21 mouse cellular contexts compared by ENCODE assay signal in the genomic region with DNA sequence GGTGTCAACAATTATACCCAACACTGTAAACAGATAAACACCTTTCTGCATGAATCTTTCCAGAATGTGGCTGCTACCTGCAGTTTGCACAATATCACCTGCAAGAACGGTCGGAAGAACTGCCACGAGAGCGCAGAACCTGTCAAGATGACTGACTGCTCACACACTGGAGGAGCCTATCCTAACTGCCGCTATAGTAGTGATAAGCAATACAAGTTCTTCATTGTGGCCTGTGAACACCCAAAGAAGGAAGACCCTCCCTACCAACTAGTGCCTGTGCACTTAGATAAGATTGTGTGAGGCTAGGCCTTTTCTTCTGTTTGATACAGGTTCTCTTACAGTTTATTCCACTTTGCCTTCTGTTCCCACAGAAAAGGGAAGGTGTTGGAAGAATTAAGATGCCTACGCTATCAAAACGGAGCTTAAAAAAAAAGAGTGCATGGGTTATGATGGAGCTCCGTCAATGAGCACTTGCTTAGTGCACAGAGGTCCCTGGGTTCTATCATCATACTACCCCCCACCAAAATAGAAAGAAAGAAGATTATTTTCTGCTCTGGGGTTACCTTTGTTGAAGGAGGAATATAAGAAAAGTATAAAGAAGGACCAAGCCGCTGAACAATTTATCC. TPM values are rescaled to one million over a fixed set of nuclear protein-coding genes. Genes with fewer than 3 reads are reported as not detected.
A peak's percentile ranks its signal among the peaks of the same experiment; 100 is the strongest.
DNase-seq lines count a peak whose midpoint lies in the region; ATAC-seq and TF ChIP-seq lines count a peak whose summit lies in the region.
"Had no signal": no experiment of that assay in that cellular context is flagged by ENCODE, and none has a peak within 500 bp of the region (broad histone marks: within the 10 kb centered on the region; RNA-seq: fewer than 3 reads in every experiment).

No protein-coding gene starts in this region.

- H3K27me3 ChIP-seq in liver, embryonic 15.5 days = no peaks in the 10 kb centered on the region
- no peaks in the 10 kb centered on the region for H3K27me3 ChIP-seq in stomach, embryonic 15.5 days (replicated peaks)
- no peaks in the 10 kb centered on the region for H3K27me3 ChIP-seq in cerebellum, adult 2 months (ENCODE audit: control insufficient read depth, insufficient read depth, low read length)
- H3K27me3 ChIP-seq in forebrain, embryonic 10.5 days (ENCODE audit: poor library complexity, severe bottlenecking) = no peaks in the 10 kb centered on the region
- H3K27me3 ChIP-seq: limb, embryonic 12.5 days; Patski had no signal

- ATAC-seq in erythroblast, adult 5-6 weeks (replicated peaks; ENCODE audit: low FRiP score, poor library complexity, severe bottlenecking) = peak; percentile 70
- ATAC-seq in liver, embryonic 15.5 days (ENCODE audit: insufficient read depth) = peak; percentile 81
- ATAC-seq in stomach, embryonic 15.5 days (ENCODE audit: insufficient read depth, low FRiP score, low read depth) = peak; percentile 84; the same call in 1 of the 2 replicates
- ATAC-seq: CD4-positive, CD25-positive, alpha-beta regulatory T cell, adult 4 months; Patski had no signal

- H3K36me3 ChIP-seq in liver, embryonic 15.5 days (replicated peaks) = no peaks in the 10 kb centered on the region
- no peaks in the 10 kb centered on the region for H3K36me3 ChIP-seq in stomach, embryonic 15.5 days
- no peaks in the 10 kb centered on the region for H3K36me3 ChIP-seq in forebrain, embryonic 10.5 days (replicated peaks)
- H3K36me3 ChIP-seq: embryonic facial prominence, embryonic 10.5 days; hindbrain, embryonic 10.5 days; limb, embryonic 12.5 days had no signal

- H3K9me3 ChIP-seq in liver, embryonic 15.5 days (replicated peaks) = no peaks in the 10 kb centered on the region
- H3K9me3 ChIP-seq in stomach, embryonic 15.5 days = no peaks in the 10 kb centered on the region
- no peaks in the 10 kb centered on the region for H3K9me3 ChIP-seq in forebrain, embryonic 10.5 days
- H3K9me3 ChIP-seq: embryonic facial prominence, embryonic 10.5 days; limb, embryonic 12.5 days had no signal

- WGBS in liver, embryonic 15.5 days (ENCODE audit: insufficient replicate concordance) = 20% methylated on average over 9 of the region's 9 CpGs
- WGBS in stomach, embryonic 15.5 days = 70% methylated on average over 9 of the region's 9 CpGs
- 92% methylated on average over 9 of the region's 9 CpGs for WGBS in cerebellum, adult 2 months
- 91% methylated on average over 9 of the region's 9 CpGs for WGBS in forebrain, embryonic 10.5 days

- peak overlapping the region; percentile 95 for H3K27ac ChIP-seq in liver, embryonic 15.5 days (replicated peaks)
- H3K27ac ChIP-seq in stomach, embryonic 15.5 days = no peak overlapping the region
- no peak overlapping the region for H3K27ac ChIP-seq in cerebellum, adult 2 months (ENCODE audit: insufficient read depth, low read length)
- no peak overlapping the region for H3K27ac ChIP-seq in forebrain, embryonic 10.5 days
- H3K27ac ChIP-seq: embryonic facial prominence, embryonic 10.5 days; hindbrain, embryonic 10.5 days; limb, embryonic 12.5 days had no signal

- TF ChIP-seq CTCF in cerebellum, adult 2 months (IDR thresholded peaks at IDR 0.05; ENCODE audit: borderline replicate concordance, insufficient read depth, low read depth, low read length) = no peak

- H3K9ac ChIP-seq in liver, embryonic 15.5 days = peak overlapping the region; percentile 54
- no peak overlapping the region for H3K9ac ChIP-seq in stomach, embryonic 15.5 days
- H3K9ac ChIP-seq: limb, embryonic 12.5 days had no signal

- peak; percentile 46 for DNase-seq in spleen, postnatal 10 days (ENCODE audit: low spot score in 2 of 2)
- no peak for DNase-seq in spleen, adult 12 weeks (ENCODE audit: low spot score)
- DNase-seq in cerebellum, adult 2 months = no peak
- DNase-seq in kidney, postnatal 4 days = no peak
- no peak for DNase-seq in forebrain, embryonic 10.5 days (ENCODE audit: extremely low spot score, low spot score)
- DNase-seq: cerebellum, postnatal 10 days; kidney, adult 2 months; retina, postnatal 1 day had no signal

- peaks cover 74% of the 10 kb centered on the region for H3K4me1 ChIP-seq in liver, embryonic 15.5 days (replicated peaks)
- H3K4me1 ChIP-seq in stomach, embryonic 15.5 days = no peaks in the 10 kb centered on the region
- no peaks in the 10 kb centered on the region for H3K4me1 ChIP-seq in cerebellum, adult 2 months (ENCODE audit: control insufficient read depth, insufficient read depth, low read length)
- H3K4me1 ChIP-seq in forebrain, embryonic 10.5 days = no peaks in the 10 kb centered on the region
- H3K4me1 ChIP-seq: hindbrain, embryonic 10.5 days; limb, embryonic 12.5 days had no signal

- H3K4me2 ChIP-seq in liver, embryonic 15.5 days = peak overlapping the region; percentile 74
- H3K4me2 ChIP-seq in stomach, embryonic 15.5 days = no peak overlapping the region
- H3K4me2 ChIP-seq: limb, embryonic 12.5 days had no signal

- no peak for TF ChIP-seq POLR2A in cerebellum, adult 2 months (IDR thresholded peaks at IDR 0.05; ENCODE audit: borderline replicate concordance, insufficient read depth, low read length)

- H3K4me3 ChIP-seq in liver, embryonic 15.5 days (replicated peaks) = peak overlapping the region; percentile 47
- H3K4me3 ChIP-seq in stomach, embryonic 15.5 days (replicated peaks) = no peak overlapping the region
- H3K4me3 ChIP-seq in cerebellum, adult 2 months (replicated peaks; ENCODE audit: insufficient read depth, low read depth, low read length) = no peak overlapping the region
- H3K4me3 ChIP-seq in forebrain, embryonic 10.5 days = no peak overlapping the region
- H3K4me3 ChIP-seq: embryonic facial prominence, embryonic 10.5 days; hindbrain, embryonic 10.5 days; limb, embryonic 12.5 days had no signal

RNA-seq across cellular contexts. Expression of a gene that starts 6.7 kb away (rescaled TPM):
- 8.1 and 47.2 TPM in 2 replicates for total RNA-seq in erythroblast, adult 5-6 weeks (2015; ENCODE audit: low replicate concordance)
- total RNA-seq in erythroblast, adult 5-6 weeks (2017; ENCODE audit: low replicate concordance) = 9.5 and 15.7 TPM in 2 replicates
- polyA plus RNA-seq in liver, embryonic 15.5 days (2015; fragmentation: Nextera tagmentation; extraction: Ambion mirVana) = 3.3 and 5.1 TPM in 2 replicates
- 2.8 and 3.1 TPM in 2 replicates for polyA plus RNA-seq in stomach, embryonic 15.5 days (2015; fragmentation: Nextera tagmentation; extraction: Ambion mirVana)
- polyA plus RNA-seq in cerebellum, adult 2 months (2012; rRNA removed) = 0.61 and 0.81 TPM in 2 replicates
- polyA plus RNA-seq in forebrain, embryonic 10.5 days (2016; fragmentation: Nextera tagmentation; extraction: Ambion mirVana) = 0.26 and 0.30 TPM in 2 replicates
- total RNA-seq: left cerebral cortex, adult 18-20 months had no signal
- polyA plus RNA-seq: embryonic facial prominence, embryonic 10.5 days; forebrain, embryonic 11.5 days; hindbrain, embryonic 10.5 days; neural tube, embryonic 14.5 days; Patski had no signal

RNA-seq across cellular contexts. Expression of a gene that starts 16.2 kb away (rescaled TPM):
- 2.1 TPM in 1 of 2 replicates, not detected in the other for total RNA-seq in erythroblast, adult 5-6 weeks (2015; ENCODE audit: low replicate concordance)
- not detected in 2 replicates for total RNA-seq in erythroblast, adult 5-6 weeks (2017; ENCODE audit: low replicate concordance)
- 0.12 and 0.39 TPM in 2 replicates for polyA plus RNA-seq in liver, embryonic 15.5 days (2015; fragmentation: Nextera tagmentation; extraction: Ambion mirVana)
- polyA plus RNA-seq in stomach, embryonic 15.5 days (2015; fragmentation: Nextera tagmentation; extraction: Ambion mirVana) = 57.6 and 62.8 TPM in 2 replicates
- polyA plus RNA-seq in cerebellum, adult 2 months (2012; rRNA removed) = 3.3 and 4.1 TPM in 2 replicates
- not detected in 2 replicates for polyA plus RNA-seq in forebrain, embryonic 10.5 days (2016; fragmentation: Nextera tagmentation; extraction: Ambion mirVana)
- total RNA-seq: monocyte, adult 5-6 weeks had no signal
- polyA plus RNA-seq: CD4-positive, CD25-positive, alpha-beta regulatory T cell, adult 4 months; embryonic facial prominence, embryonic 10.5 days; forebrain, embryonic 11.5 days; hindbrain, embryonic 10.5 days; limb, embryonic 12.5 days; Patski had no signal

RNA-seq across cellular contexts. Expression of a gene that starts 16.2 kb away (rescaled TPM):
- total RNA-seq in erythroblast, adult 5-6 weeks (2015; ENCODE audit: low replicate concordance) = not detected in 2 replicates
- total RNA-seq in erythroblast, adult 5-6 weeks (2017; ENCODE audit: low replicate concordance) = not detected in 2 replicates
- not detected in 2 replicates for polyA plus RNA-seq in liver, embryonic 15.5 days (2015; fragmentation: Nextera tagmentation; extraction: Ambion mirVana)
- polyA plus RNA-seq in stomach, embryonic 15.5 days (2015; fragmentation: Nextera tagmentation; extraction: Ambion mirVana) = not detected in 2 replicates
- not detected in 2 replicates for polyA plus RNA-seq in cerebellum, adult 2 months (2012; rRNA removed)
- polyA plus RNA-seq in forebrain, embryonic 10.5 days (2016; fragmentation: Nextera tagmentation; extraction: Ambion mirVana) = 0.28 TPM in 1 of 2 replicates, not detected in the other
- total RNA-seq: left cerebral cortex, adult 18-20 months; monocyte, adult 5-6 weeks had no signal
- polyA plus RNA-seq: CD4-positive, CD25-positive, alpha-beta regulatory T cell, adult 4 months; forebrain, embryonic 11.5 days; hindbrain, embryonic 10.5 days; limb, embryonic 12.5 days; neural tube, embryonic 14.5 days; Patski had no signal

RNA-seq across cellular contexts. Expression of a gene that starts 31.6 kb away (rescaled TPM):
- not detected in 2 replicates for total RNA-seq in erythroblast, adult 5-6 weeks (2015; ENCODE audit: low replicate concordance)
- 1.3 TPM in 1 of 2 replicates, not detected in the other for total RNA-seq in erythroblast, adult 5-6 weeks (2017; ENCODE audit: low replicate concordance)
- not detected in 2 replicates for polyA plus RNA-seq in liver, embryonic 15.5 days (2015; fragmentation: Nextera tagmentation; extraction: Ambion mirVana)
- polyA plus RNA-seq in stomach, embryonic 15.5 days (2015; fragmentation: Nextera tagmentation; extraction: Ambion mirVana) = not detected in 2 replicates
- not detected in 2 replicates for polyA plus RNA-seq in cerebellum, adult 2 months (2012; rRNA removed)
- not detected in 2 replicates for polyA plus RNA-seq in forebrain, embryonic 10.5 days (2016; fragmentation: Nextera tagmentation; extraction: Ambion mirVana)
- total RNA-seq: left cerebral cortex, adult 18-20 months; monocyte, adult 5-6 weeks had no signal
- polyA plus RNA-seq: CD4-positive, CD25-positive, alpha-beta regulatory T cell, adult 4 months; embryonic facial prominence, embryonic 10.5 days; forebrain, embryonic 11.5 days; gonadal fat pad, adult 2 months; hindbrain, embryonic 10.5 days; kidney, adult 2 months; limb, embryonic 12.5 days; neural tube, embryonic 14.5 days; Patski had no signal

RNA-seq across cellular contexts. Expression of a gene that starts 39.5 kb away (rescaled TPM):
- 1.9 TPM in 1 of 2 replicates, not detected in the other for total RNA-seq in erythroblast, adult 5-6 weeks (2015; ENCODE audit: low replicate concordance)
- 1.3 TPM in 1 of 2 replicates, not detected in the other for total RNA-seq in erythroblast, adult 5-6 weeks (2017; ENCODE audit: low replicate concordance)
- polyA plus RNA-seq in liver, embryonic 15.5 days (2015; fragmentation: Nextera tagmentation; extraction: Ambion mirVana) = 6.8 and 7.4 TPM in 2 replicates
- 44.8 and 50.6 TPM in 2 replicates for polyA plus RNA-seq in stomach, embryonic 15.5 days (2015; fragmentation: Nextera tagmentation; extraction: Ambion mirVana)
- 2.9 TPM in 2 replicates for polyA plus RNA-seq in cerebellum, adult 2 months (2012; rRNA removed)
- polyA plus RNA-seq in forebrain, embryonic 10.5 days (2016; fragmentation: Nextera tagmentation; extraction: Ambion mirVana) = 1.7 and 1.9 TPM in 2 replicates
- total RNA-seq: monocyte, adult 5-6 weeks had no signal

Comparison
In these comparisons a context has a peak if more than half of its experiments do, and no peak if none do; other contexts are left out.
1. DNase-seq: peak in spleen, postnatal 10 days (2 of 2); none in spleen, adult 12 weeks (single experiment), cerebellum, adult 2 months (0 of 2), kidney, postnatal 4 days (0 of 2) and forebrain, embryonic 10.5 days (single experiment).
2. RNA of a gene that starts 16.2 kb away (polyA plus RNA-seq): 57.6 to 62.8 TPM in stomach, embryonic 15.5 days; 3.3 to 4.1 TPM in cerebellum, adult 2 months, 0.12 to 0.39 TPM in liver, embryonic 15.5 days and not detected in forebrain, embryonic 10.5 days; every median in the first group is over 10 times any median in the second.
3. Peak in every context shown above with its lines, with median percentiles within 50 percentile points of each other: ATAC-seq.